Mouse (Mus musculus): Measurements from ENCODE around the gene Rps11. TPM values are rescaled to one million over a fixed set of nuclear protein-coding genes. Genes with fewer than 3 reads are reported as not detected.
A peak's percentile ranks its signal among the peaks of the same experiment; 100 is the strongest.

Rps11 gene
- polyA plus RNA-seq, 1 experiment from 2014 or later, result 1,491 TPM

DNA sequence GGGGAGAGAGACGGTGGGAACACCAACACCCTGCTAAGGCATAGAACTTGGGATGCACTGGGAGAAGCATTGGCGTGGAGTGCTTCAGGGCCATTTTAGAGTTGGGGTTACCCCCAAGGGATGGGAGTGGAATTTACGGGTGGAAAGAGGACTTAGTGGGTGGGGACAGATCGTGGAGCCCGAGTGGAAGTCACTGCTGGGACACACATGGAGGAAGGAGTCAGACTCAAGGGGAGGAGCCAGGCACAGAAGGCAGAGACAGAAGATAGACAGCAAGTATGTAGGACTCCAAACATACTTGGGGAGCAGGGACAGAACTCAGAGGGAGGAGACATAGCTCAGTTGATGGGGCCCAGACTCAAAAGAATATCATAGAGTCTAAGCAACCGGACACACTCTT lies 38.3 kb upstream of the Rps11 start:
- ATAC-seq, result no peak
- H3K9me3 ChIP-seq (replicated peaks), result no peaks in the 10 kb centered on the region
- peaks cover 15% of the 10 kb centered on the region; the same call in 1 of the 2 replicates for H3K36me3 ChIP-seq
- peak overlapping the region; percentile 80 for H3K4me2 ChIP-seq
- 28% methylated on average over 6 of the region's 6 CpGs for WGBS (ENCODE audit: insufficient replicate concordance)
- H3K27ac ChIP-seq, result no peak overlapping the region
- H3K9ac ChIP-seq, result no peak overlapping the region
- peaks cover 54% of the 10 kb centered on the region for H3K27me3 ChIP-seq (replicated peaks)
- peak overlapping the region; percentile 46 for H3K4me3 ChIP-seq
- peaks cover 27% of the 10 kb centered on the region for H3K4me1 ChIP-seq

DNA sequence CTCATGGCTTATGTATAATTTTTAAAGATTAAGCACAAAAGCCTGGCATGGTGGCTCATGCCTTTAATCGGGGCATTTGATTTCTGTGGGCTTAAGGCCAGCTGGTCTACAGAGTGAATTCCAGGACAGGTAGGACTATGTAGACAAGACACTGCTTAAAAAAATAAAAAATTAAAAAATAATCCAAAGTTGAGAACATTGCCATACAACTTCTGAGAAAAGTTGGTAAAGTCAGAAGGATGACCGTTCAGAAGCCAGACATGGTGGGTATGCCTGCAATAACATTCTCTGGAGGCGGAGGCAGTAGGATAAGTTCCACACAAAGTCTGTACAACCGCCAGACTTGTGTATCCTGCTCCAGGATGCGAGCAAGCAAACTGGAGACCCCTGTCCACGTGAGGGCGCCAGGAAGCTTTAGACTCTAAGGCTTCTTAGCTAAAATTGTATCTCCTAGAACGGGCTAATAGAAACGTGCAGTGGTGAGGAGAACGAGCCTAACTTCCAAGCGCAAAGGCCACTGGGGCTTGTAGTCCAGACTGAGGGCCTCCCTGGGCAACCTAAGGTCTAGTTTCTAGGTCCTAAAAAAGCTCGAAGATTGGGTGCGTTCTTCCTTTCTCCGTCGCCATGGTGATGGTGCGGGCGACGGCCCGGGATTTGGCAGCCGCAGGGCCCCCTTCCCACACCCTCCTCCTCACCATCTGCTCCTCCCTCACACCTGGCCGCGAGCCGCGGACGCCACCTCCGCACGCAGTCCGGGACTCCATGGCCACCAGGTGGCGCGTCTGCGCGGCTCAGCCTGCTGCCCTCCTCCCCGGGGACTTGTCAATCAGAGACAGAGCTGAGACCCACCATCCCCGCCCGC lies 37.6 kb upstream of the Rps11 start:
- no peaks in the 10 kb centered on the region for H3K9me3 ChIP-seq (replicated peaks)
- H3K9ac ChIP-seq, result 0 out of 2 replicates have a peak overlapping the region, but pooled peaks have one; percentile 36
- WGBS (ENCODE audit: insufficient replicate concordance), result 4% methylated on average over 35 of the region's 35 CpGs
- H3K36me3 ChIP-seq, result peaks cover 19% of the 10 kb centered on the region; the same call in 1 of the 2 replicates
- H3K4me3 ChIP-seq, result peak overlapping the region; percentile 46
- peak overlapping the region; percentile 80 for H3K4me2 ChIP-seq
- no peak overlapping the region; the same call in 1 of the 2 replicates for H3K27ac ChIP-seq
- H3K4me1 ChIP-seq, result peaks cover 27% of the 10 kb centered on the region
- peak; percentile 76 for ATAC-seq
- peaks cover 47% of the 10 kb centered on the region for H3K27me3 ChIP-seq (replicated peaks)

- Histone ChIP-seq H3K36me3 (peaks cover 28% of the 10 kb centered on the region; the same call in 1 of the 2 replicates), H3K9me3 (replicated peaks) (no peaks in the 10 kb centered on the region), H3K27me3 (replicated peaks) (peaks cover 37% of the 10 kb centered on the region), H3K27ac (no peak overlapping the region), H3K9ac (no peak overlapping the region), H3K4me2 (no peak overlapping the region), H3K4me1 (peaks cover 27% of the 10 kb centered on the region), H3K4me3 (no peak overlapping the region)
- 86% methylated on average over 3 of the region's 3 CpGs for WGBS (ENCODE audit: insufficient replicate concordance)
- ATAC-seq, result no peak
Measured at GRCm38 (mm10) chr7:45160866-45161265, 36.6 kb upstream of the Rps11 start.

GRCm38 (mm10) chr7:45160316-45160800 lies 36.1 kb upstream of the Rps11 start:
- no peak overlapping the region for H3K4me2 ChIP-seq
- peaks cover 28% of the 10 kb centered on the region; the same call in 1 of the 2 replicates for H3K36me3 ChIP-seq
- H3K9me3 ChIP-seq (replicated peaks), result no peaks in the 10 kb centered on the region
- 79% methylated on average over 6 of the region's 6 CpGs for WGBS (ENCODE audit: insufficient replicate concordance)
- peaks cover 32% of the 10 kb centered on the region for H3K27me3 ChIP-seq (replicated peaks)
- no peak overlapping the region for H3K9ac ChIP-seq
- no peak overlapping the region for H3K4me3 ChIP-seq
- H3K27ac ChIP-seq, result no peak overlapping the region
- H3K4me1 ChIP-seq, result peaks cover 32% of the 10 kb centered on the region
- ATAC-seq, result no peak

- Histone ChIP-seq H3K27ac (no peak overlapping the region), H3K36me3 (peaks cover 28% of the 10 kb centered on the region; the same call in 1 of the 2 replicates), H3K4me1 (peaks cover 37% of the 10 kb centered on the region), H3K27me3 (replicated peaks) (peaks cover 18% of the 10 kb centered on the region), H3K4me3 (no peak overlapping the region), H3K4me2 (no peak overlapping the region), H3K9me3 (replicated peaks) (no peaks in the 10 kb centered on the region), H3K9ac (no peak overlapping the region)
- no peak for ATAC-seq
- WGBS (ENCODE audit: insufficient replicate concordance), result 84% methylated on average over 6 of the region's 6 CpGs
Measured at GRCm38 (mm10) chr7:45158991-45159390, 34.8 kb upstream of the Rps11 start.

DNA sequence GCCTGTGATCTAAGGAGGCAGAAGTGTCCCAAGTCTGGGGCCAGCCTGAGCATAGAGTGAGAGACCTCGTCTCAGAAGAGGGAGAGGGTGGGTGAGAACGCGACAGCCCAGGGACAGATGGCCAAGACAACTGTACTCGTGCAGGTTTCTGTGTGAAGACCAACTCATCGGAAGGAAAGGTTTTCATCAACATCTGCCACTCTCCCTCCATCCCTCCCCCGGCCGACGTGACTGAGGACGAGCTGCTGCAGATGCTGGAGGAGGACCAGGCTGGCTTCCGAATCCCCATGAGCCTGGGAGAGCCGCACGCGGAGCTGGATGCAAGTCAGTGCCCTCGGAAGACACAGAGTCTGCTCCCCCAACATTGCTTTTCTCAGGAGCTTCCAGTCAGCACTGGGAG lies 33.2 kb upstream of the Rps11 start:
- 83% methylated on average over 14 of the region's 14 CpGs for WGBS (ENCODE audit: insufficient replicate concordance)
- H3K4me2 ChIP-seq, result no peak overlapping the region
- ATAC-seq, result no peak

GRCm38 (mm10) chr7:45156206-45156605 lies 32.0 kb upstream of the Rps11 start:
- Histone ChIP-seq H3K27ac (no peak overlapping the region), H3K4me1 (peaks cover 27% of the 10 kb centered on the region)
- ATAC-seq, result no peak

More for the DNA sequence above, 33.2 kb upstream of the Rps11 start:
- H3K4me3 ChIP-seq, result no peak overlapping the region
- no peak overlapping the region for H3K27ac ChIP-seq
- H3K9ac ChIP-seq, result no peak overlapping the region
- peaks cover 34% of the 10 kb centered on the region for H3K4me1 ChIP-seq
- H3K9me3 ChIP-seq (replicated peaks), result no peaks in the 10 kb centered on the region
- H3K27me3 ChIP-seq (replicated peaks), result peaks cover 3% of the 10 kb centered on the region
- H3K36me3 ChIP-seq, result peaks cover 28% of the 10 kb centered on the region; the same call in 1 of the 2 replicates

GRCm38 (mm10) chr7:45155590-45155989 lies 31.4 kb upstream of the Rps11 start:
- Histone ChIP-seq H3K27me3 (replicated peaks) (no peaks in the 10 kb centered on the region), H3K4me1 (peaks cover 32% of the 10 kb centered on the region), H3K9me3 (replicated peaks) (no peaks in the 10 kb centered on the region), H3K27ac (peak overlapping the region; percentile 92; the same call in 1 of the 2 replicates), H3K4me3 (no peak overlapping the region), H3K4me2 (no peak overlapping the region), H3K36me3 (peaks cover 28% of the 10 kb centered on the region; the same call in 1 of the 2 replicates), H3K9ac (no peak overlapping the region)
- 77% methylated on average over 9 of the region's 9 CpGs for WGBS (ENCODE audit: insufficient replicate concordance)
- no peak for ATAC-seq

More at GRCm38 (mm10) chr7:45156206-45156605, 32.0 kb upstream of the Rps11 start:
- H3K9ac ChIP-seq, result no peak overlapping the region
- no peaks in the 10 kb centered on the region for H3K27me3 ChIP-seq (replicated peaks)
- peaks cover 28% of the 10 kb centered on the region; the same call in 1 of the 2 replicates for H3K36me3 ChIP-seq
- no peak overlapping the region for H3K4me2 ChIP-seq
- no peaks in the 10 kb centered on the region for H3K9me3 ChIP-seq (replicated peaks)
- no peak overlapping the region for H3K4me3 ChIP-seq
- 89% methylated on average over 15 of the region's 15 CpGs for WGBS (ENCODE audit: insufficient replicate concordance)

DNA sequence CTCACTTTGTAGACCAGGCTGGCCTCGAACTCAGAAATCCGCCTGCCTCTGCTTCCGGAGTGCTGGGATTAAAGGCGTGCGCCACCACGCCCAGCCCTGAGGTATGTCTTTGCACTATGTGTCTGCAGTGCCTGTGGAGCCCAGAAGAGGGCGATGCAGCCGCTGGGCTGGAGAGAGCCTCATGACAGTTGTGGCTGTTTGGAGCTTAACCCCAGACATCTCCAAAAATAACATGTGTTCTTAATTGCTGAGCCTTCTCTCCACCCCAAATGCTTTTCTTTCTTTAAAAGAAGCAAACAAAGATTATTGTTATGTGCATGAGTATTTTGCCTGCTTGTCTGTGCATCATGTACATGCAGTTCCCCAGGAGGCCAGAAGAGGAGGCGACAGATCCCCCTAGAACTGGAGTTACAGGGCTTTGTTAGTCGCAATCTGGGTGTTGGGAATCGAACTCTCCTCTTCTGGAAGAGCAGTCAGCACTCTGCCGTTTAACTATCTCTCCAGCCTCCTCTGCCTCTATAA lies 30.8 kb upstream of the Rps11 start:
- Histone ChIP-seq H3K36me3 (peaks cover 28% of the 10 kb centered on the region; the same call in 1 of the 2 replicates), H3K4me1 (peaks cover 37% of the 10 kb centered on the region), H3K9ac (peak overlapping the region; percentile 82; the same call in 1 of the 2 replicates), H3K27me3 (replicated peaks) (no peaks in the 10 kb centered on the region), H3K4me3 (peak overlapping the region; percentile 73), H3K27ac (peak overlapping the region; percentile 92), H3K4me2 (peak overlapping the region; percentile 76), H3K9me3 (replicated peaks) (no peaks in the 10 kb centered on the region)
- peak; percentile 4; the same call in 1 of the 2 replicates for ATAC-seq
- 62% methylated on average over 12 of the region's 12 CpGs for WGBS (ENCODE audit: insufficient replicate concordance)

- peak; percentile 94 for ATAC-seq
- 3% methylated on average over 68 of the region's 69 CpGs for WGBS (ENCODE audit: insufficient replicate concordance)
- H3K27ac ChIP-seq, result peak within 1 kb of the TSS; percentile 92
Measured at GRCm38 (mm10) chr7:45154096-45154992, 30.1 kb upstream of the Rps11 start, which contains the start of the genes Pih1d1 and Aldh16a1. Gene Pih1d1 (plus strand): TSS chr7:45154303. Gene Aldh16a1 (minus strand): TSS chr7:45154584.

GRCm38 (mm10) chr7:45153586-45153985 lies 29.3 kb upstream of the Rps11 start:
- H3K27me3 ChIP-seq (replicated peaks), result no peaks in the 10 kb centered on the region
- ATAC-seq, result no peak
- peaks cover 42% of the 10 kb centered on the region for H3K4me1 ChIP-seq
- H3K4me2 ChIP-seq, result peak overlapping the region; percentile 76
- H3K9ac ChIP-seq, result peak overlapping the region; percentile 82
- peaks cover 27% of the 10 kb centered on the region; the same call in 1 of the 2 replicates for H3K36me3 ChIP-seq
- no peaks in the 10 kb centered on the region for H3K9me3 ChIP-seq (replicated peaks)
- 3% methylated on average over 5 of the region's 5 CpGs for WGBS (ENCODE audit: insufficient replicate concordance)
- peak overlapping the region; percentile 73 for H3K4me3 ChIP-seq
- H3K27ac ChIP-seq, result peak overlapping the region; percentile 92

More at GRCm38 (mm10) chr7:45154096-45154992, 30.1 kb upstream of the Rps11 start, which contains the start of the genes Pih1d1 and Aldh16a1:
- Histone ChIP-seq H3K4me3 (peak within 1 kb of the TSS; percentile 73), H3K27me3 (replicated peaks) (no peaks in the 10 kb centered on the region), H3K36me3 (peaks cover 29% of the 10 kb centered on the region; the same call in 1 of the 2 replicates), H3K4me2 (peak within 1 kb of the TSS; percentile 76), H3K9me3 (replicated peaks) (no peaks in the 10 kb centered on the region), H3K4me1 (peaks cover 41% of the 10 kb centered on the region), H3K9ac (peak within 1 kb of the TSS; percentile 82)

All from liver, embryonic 12.5 days (tissue).